Mouse (Mus musculus): ENCODE results near the gene Slc10a2.
A peak's percentile ranks its signal among the peaks of the same experiment; 100 is the strongest.
"Not testable (repeated sequence)": the region's sequence is repeated elsewhere in the genome, so short reads cannot be mapped to it uniquely, and the experiment has no call there.

Gene Slc10a2

GRCm38 (mm10) chr8:5105186-5105585, at the start of gene Slc10a2:
Slc10a2 (minus strand) TSS chr8:5105351.
- DNase-seq (ENCODE audit: low read depth, low spot score) = no peak

GRCm38 (mm10) chr8:5129322-5129829, 24.2 kb upstream of the Slc10a2 start:
- no peak for DNase-seq (ENCODE audit: low read depth, low spot score)

GRCm38 (mm10) chr8:5106855-5107254, 1.7 kb upstream of the Slc10a2 start:
- peak; percentile 40 for DNase-seq (ENCODE audit: low read depth, low spot score)

GRCm38 (mm10) chr8:5095392-5095791, 9.8 kb downstream of the Slc10a2 start:
- DNase-seq (ENCODE audit: low read depth, low spot score) = no peak

GRCm38 (mm10) chr8:5093991-5094390, 11.2 kb downstream of the Slc10a2 start:
- DNase-seq (ENCODE audit: low read depth, low spot score) = not testable (repeated sequence)

- DNase-seq (ENCODE audit: low read depth, low spot score) = no peak
Measured at GRCm38 (mm10) chr8:5073654-5074293, 31.4 kb downstream of the Slc10a2 start.

GRCm38 (mm10) chr8:5058888-5059287, 46.3 kb downstream of the Slc10a2 start:
- no peak for DNase-seq (ENCODE audit: low read depth, low spot score)

- DNase-seq (ENCODE audit: low read depth, low spot score) = not testable (repeated sequence)
Measured at GRCm38 (mm10) chr8:5044361-5044900, 60.7 kb downstream of the Slc10a2 start.

GRCm38 (mm10) chr8:5038811-5039561, 66.2 kb downstream of the Slc10a2 start:
- DNase-seq (ENCODE audit: low read depth, low spot score) = no peak

Measured in WW6 (cell line).